Mouse (Mus musculus): ENCODE measurements around the gene Rabgap1l.
A peak's percentile ranks its signal among the peaks of the same experiment; 100 is the strongest.

Gene Rabgap1l

DNA sequence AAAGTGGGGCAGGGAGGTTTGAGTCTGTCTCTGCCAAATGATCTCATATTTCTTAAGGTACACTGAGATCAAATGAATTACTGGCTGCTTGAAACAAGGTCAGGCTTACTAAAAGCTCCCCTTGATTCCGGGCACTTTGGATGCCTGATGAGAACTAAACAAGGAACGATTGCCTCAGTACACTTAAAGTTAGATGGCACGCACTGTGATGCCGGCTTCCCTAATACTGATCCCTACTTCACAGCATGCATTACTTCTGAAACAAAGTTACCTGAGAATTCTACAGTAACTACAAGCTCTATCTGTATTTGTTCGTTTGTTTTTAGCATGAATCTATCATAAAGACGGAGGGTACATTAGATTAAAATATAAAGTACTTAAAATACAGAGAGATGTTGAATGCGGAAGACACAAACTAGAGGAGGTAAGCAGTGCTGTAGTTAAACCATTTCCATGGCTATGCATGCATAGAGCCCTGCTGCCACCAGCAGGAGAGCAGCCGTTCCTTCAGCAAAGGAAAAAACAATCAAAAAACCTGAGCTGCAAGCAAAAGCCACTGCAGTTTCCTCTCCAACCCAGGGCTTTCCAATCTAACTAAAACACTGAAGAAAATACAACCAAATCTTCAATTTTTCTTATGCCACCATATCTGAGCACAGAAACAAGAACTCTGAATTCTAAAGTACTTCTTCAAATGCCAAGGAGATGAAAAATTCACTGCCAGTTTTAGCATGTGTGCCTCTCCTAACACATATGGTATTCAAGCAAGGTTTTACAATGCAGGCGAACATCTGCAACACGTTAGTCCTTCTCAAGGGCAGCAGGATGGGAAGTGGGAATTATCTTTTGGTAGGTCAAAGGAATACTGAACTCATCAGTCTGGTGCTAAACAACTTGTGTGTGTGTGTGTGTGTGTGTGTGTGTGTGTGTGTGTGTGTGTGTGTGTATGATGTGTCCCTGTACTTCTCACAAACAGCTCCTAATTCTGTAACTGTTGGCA is 415.4 kb downstream of the Rabgap1l start:
- no peak for DNase-seq (ENCODE audit: low spot score)

DNA sequence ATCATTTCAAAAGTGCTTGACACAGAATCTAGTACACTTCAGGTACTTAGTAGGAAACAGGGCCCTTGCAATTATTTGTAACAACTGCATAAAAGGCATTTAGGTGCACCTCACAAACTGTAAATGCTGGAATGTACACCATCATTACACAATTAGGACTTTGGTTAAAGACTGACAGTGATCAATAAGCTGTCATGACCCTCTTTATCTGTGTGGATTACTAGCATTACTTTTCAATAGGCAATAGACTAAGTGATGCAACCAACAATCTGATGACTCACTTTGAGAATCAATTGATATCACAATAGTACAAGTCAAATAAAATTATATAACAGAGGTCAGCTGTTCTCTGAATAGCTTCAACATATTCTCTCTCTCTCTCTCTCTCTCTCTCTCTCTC is 418.5 kb downstream of the Rabgap1l start:
- no peak for DNase-seq (ENCODE audit: low spot score)

GRCm38 (mm10) chr1:160373306-160373705 is 419.7 kb downstream of the Rabgap1l start:
- DNase-seq (ENCODE audit: low spot score) = no peak

- no peak for DNase-seq (ENCODE audit: low spot score)
These were observed 421.3 kb downstream of the Rabgap1l start for GRCm38 (mm10) chr1:160371696-160372095.

DNA sequence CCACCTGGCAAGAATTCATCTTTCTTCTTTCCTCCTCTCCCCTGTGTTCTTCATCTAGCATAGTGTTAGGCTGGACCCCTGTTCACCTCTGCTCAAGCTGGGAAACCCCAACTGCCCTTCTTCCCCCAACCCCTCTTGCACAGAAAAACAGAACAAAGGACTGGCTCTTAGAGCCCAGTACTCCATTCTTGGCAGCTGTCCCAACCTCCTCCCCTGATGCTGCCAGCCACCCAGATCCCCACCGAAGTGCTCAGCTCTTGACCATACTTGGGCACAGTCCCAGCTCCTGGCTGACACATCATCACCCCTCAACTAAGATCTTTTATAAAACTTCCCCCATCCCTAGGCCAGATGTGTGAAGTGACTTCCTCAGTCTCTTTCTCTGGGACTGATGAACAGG is 422.5 kb downstream of the Rabgap1l start:
- DNase-seq (ENCODE audit: low spot score) = no peak

GRCm38 (mm10) chr1:160366615-160367014 is 426.4 kb downstream of the Rabgap1l start:
- DNase-seq (ENCODE audit: low spot score) = no peak

DNA sequence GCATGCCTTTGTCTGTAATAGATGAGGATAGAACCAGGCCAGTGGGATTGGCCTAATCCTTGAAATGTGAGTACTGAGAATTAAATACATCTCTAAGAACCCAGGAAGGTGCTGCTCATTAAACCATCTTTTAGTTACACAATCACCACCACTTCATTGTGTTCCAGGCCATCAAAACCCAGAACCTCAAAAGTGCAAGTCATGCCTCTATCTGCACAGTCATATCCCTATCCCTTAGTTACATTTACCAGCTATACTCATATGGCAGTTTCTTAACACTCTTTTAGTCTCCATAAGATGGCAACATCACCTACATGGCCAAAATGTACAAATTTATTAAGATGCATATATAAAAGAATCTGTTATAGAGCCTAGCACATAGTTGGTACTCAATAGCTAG is 435.7 kb downstream of the Rabgap1l start:
- DNase-seq (ENCODE audit: low spot score) = no peak

- no peak for DNase-seq (ENCODE audit: low spot score)
These were observed 439.1 kb downstream of the Rabgap1l start for GRCm38 (mm10) chr1:160353732-160354455.

- no peak for DNase-seq (ENCODE audit: low spot score)
These were observed 440.7 kb downstream of the Rabgap1l start for GRCm38 (mm10) chr1:160352309-160352708.

DNA sequence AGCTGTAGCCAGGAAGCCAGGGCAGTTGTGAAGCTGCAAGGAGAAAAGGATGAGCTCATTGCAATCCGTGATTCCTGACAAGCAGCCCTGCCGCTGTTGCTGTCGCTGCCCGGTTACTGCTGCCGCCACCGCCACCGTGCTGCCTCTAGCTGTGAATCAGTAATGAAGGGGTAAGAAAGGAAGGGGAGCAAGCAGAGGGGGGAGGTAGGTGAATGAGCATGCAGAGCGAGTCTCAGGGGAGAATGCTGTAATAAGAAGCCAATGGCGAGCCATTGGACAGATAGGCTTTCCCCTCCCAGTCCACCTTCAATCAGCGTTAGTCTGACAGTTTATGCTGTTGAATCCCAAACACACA is 441.2 kb downstream of the Rabgap1l start:
- DNase-seq (ENCODE audit: low spot score) = peak; percentile 15

DNA sequence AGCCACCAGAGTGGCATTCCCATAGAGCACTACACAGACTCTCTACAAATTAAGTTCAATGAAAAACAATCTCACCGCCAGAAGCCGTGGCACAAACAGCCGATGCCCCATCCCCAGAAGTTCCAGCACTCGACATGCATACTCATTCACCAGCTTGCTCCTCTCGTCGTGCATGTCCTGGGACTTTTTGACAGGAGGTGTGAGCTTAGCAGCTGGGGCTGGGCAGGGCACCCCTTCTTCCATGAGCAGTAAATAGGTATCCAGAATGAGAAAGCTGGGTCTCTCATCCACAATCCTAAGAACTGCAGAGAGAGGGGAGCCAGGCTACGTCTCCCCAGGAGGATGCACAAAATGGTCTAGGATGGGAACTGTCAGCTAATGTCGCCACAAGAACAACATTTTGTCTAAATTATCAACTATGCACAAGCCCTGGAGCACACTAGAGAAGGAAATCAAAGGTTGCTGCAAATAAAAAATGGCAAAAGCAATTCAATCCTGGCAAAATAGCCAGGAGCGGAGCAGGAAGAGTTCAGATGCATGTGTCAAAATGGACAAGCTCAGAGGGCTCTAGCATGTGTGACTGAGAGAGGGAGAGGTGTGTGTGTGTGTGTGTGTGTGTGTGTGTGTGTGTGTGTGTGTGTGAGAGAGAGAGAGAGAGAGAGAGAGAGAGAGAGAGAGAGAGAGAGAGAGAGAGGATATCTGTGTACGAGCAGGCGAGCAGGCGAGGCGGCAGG is 441.7 kb downstream of the Rabgap1l start:
- no peak for DNase-seq (ENCODE audit: low spot score)

GRCm38 (mm10) chr1:160340653-160341052 is 452.4 kb downstream of the Rabgap1l start:
- DNase-seq (ENCODE audit: low spot score) = no peak

DNA sequence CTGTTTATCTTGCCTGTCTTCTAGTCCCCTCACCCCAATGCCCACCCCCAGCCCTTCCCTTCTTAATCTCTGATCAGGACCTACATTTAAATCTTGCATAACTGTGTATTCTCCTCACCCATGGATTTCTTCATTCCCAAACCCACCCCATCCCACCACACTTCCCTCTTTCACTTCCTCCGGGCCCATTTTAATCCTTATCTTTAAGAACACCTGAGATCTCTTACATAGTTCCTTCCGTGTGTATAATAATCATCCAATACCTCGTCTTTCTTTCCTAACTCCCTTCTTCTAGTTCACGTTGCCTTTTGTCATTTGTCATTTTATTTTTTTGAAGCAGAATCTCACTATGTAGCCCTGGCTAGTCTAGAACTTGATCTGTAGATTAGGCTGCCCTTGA is 453.6 kb downstream of the Rabgap1l start:
- no peak for DNase-seq (ENCODE audit: low spot score)

DNA sequence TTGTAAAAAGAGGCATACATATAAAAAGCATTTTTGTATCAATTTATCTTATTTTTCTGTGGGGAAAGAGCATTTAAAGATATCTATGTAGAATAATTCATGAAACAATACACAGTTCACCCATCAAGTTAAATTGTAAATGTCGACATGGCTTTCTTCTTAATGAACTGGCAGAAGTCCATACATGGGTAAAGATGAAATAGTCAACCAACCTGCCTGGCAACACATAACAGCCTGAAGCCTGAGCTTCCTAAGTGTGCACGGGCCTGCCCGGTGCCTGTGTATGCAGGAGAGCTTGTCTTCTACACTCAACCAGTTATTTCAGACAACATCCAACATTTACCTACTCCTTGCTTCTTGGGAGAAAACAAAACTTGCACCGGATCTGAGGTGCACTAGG is 458.2 kb downstream of the Rabgap1l start:
- no peak for DNase-seq (ENCODE audit: low spot score)

DNA sequence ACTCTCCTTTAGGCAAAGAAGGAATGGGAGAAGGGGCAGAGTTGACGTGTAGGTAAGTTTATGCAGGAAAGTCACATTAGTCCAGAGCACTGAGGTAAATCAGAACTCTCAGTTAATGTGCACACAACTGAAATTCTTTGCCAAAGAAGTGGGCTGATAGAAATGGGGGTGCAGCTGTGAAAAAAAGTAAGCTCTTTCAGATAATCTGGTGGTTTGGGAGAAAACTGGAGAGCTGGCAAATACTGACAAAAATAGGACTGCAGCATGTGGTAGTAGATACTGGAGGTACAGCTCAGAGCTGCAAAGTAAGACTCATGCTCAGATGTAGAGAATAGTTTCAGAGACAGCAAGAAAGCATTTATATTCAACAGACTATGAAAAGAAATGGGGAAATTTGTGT is 462.2 kb downstream of the Rabgap1l start:
- DNase-seq (ENCODE audit: low spot score) = no peak

DNA sequence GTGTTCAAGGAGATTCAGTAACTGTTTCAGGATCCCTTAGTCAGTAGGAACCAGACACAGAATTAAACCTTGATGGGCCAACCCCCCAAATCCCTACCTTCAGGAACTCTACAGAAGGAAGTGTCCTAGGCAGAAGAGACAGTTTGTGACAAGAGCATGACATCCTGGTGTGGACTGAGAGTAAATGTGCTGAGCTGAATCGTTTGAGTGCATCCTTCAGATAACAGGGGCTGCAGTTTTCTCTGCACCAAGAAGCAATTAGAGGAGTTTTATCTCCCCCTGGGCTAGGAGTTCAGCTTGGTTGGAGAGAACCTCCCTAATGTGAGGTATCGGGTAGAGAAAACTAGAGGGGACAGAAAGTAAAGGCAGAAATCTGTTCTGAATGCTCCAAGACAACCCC is 462.8 kb downstream of the Rabgap1l start:
- no peak for DNase-seq (ENCODE audit: low spot score)

DNA sequence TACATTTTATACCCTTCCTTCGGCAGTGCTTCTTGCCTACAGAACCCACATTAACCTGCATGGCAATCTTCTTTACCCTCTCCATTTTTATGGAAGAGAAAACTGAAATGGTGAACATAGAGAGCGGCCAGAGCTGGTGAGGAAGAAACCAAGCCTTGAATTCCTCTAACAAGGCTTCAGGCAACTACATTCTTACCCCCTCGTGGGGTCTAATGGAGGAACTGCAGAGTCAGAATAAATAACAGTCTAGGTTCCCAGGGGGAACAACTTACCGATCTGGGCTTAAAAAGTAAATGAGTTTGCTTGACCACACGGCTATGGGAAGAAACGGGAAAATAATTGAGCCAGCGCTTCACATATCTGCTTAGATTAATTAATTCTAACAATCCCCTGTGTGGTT is 463.2 kb downstream of the Rabgap1l start:
- DNase-seq (ENCODE audit: low spot score) = no peak

GRCm38 (mm10) chr1:160327531-160327930 is 465.5 kb downstream of the Rabgap1l start:
- DNase-seq (ENCODE audit: low spot score) = no peak

- DNase-seq (ENCODE audit: low spot score) = no peak
These were observed 467.5 kb downstream of the Rabgap1l start for GRCm38 (mm10) chr1:160325542-160325941.

DNA sequence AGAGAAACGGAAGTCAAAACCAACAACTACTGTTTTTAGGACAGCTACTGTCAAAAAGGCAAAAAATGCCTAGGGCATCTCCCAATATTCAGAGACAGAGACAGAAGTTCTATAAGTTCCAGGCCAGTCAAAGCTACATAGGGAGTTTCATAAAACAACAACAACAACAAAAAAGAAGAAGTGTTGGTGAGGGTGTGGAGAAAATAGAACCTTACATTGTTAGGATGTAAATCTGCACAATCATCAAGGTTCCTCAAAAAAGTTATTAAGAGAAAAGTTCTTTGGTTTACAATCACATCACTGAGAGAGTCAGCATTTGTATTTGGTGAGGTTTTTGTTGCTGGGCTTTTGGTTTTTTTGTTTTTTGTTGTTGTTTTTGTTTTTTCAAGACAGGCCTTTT is 472.3 kb downstream of the Rabgap1l start:
- DNase-seq (ENCODE audit: low spot score) = no peak

DNA sequence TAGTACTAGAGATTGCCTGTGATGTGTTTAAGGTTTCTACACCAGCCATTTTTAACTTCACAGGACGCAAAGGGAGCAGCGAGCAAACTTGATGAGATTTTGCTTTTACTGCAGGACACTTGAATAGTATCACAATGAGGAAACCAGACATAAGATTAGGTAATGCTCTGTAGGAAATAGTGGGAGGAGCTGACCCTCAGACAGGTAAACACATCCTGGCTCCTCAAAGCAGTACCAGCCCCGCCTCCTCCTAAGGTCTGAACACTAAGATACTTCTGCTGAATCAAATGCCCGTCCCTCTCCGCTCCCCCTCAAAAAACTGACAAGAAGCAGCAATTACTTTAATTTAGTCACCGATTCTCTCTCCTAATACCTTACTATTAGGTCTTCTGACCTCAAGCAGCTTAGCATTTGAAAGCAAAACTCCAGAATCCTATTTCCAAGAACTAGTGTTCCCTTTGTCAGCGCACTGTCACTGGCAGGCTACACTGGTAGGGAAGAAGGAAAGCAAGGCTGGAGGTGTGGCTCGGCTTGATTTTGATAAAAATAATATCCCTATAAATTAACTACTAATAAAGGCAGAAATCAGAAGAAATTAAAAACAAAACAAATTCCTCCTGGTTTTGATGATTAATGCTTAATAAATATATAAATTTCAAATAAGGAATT is 474.8 kb downstream of the Rabgap1l start:
- DNase-seq (ENCODE audit: low spot score) = no peak

DNA sequence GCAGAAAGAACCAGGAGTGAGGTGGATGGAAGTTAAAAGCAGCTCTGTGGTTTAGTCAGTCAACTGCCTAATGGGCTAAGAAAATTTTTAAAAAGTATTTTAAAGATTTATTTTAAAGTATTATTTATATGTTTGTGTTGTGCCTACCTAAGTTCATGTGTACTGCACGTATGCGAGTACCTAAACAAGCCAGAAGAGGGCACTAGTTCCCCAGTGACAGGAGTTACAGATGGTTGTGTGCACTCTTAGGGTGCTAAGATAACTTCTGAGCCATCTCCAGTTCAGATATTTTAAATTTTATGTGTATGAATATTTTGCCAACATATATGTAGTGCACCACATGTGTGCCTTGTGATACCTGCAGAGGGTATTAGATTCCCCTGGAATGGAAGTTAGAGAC is 476.8 kb downstream of the Rabgap1l start:
- DNase-seq (ENCODE audit: low spot score) = no peak
